Mouse (Mus musculus) adrenal gland, adult 18-20 months (tissue): Measurements from ENCODE around the gene Sp2. TPM values are rescaled to one million over a fixed set of nuclear protein-coding genes. Genes with fewer than 3 reads are reported as not detected.

ENCODE experiments used
- DNase-seq, 2 experiments: peaks; one replicate each; pipeline ENCODE4 v3.0.0; 2021 to 2022; ENCODE audit warnings: low spot score in 2 of 2
- total RNA-seq, 2 experiments: library from RNA; stranded (reverse); gene quantifications; 1 replicate in 1 of 2; 2 replicates in 1 of 2; pipeline ENCODE4 v1.2.3; 2021

The Sp2 gene
- total RNA-seq, 2 experiments from 2014 or later, result 13.4 to 15.1 TPM

DNA sequence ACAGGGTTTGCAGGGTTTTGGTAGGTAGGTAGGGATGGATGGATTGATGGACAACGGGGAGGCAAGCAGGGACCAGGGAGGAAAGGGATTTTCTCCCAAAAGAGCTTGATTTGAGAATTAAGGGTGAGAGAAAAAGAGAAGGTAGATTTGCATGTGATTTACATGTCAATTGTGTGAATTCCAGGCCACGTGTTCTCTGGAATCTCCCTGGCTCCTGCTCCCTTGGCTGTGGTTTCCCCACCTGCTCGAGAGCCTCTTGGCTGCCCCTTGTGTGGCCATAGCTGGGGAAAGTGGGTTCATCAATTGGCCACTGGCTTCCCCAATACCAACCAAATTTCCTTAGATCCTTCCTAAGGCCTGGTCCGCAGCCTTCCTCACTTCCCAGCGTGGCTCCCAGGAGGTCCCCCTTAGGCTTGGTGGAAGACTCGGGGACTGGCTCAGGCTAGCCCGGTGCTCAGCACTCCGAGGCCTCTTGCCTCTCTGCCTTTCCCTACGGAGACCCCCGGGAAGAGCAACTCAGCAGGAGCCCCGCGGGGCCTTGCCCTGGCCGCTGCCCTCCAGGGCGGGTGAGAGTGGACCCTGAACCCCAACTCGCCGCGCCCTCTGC lies 14.1 kb upstream of the Sp2 start:
- DNase-seq, result no peak

GRCm38 (mm10) chr11:96995836-96996772 lies 13.3 kb upstream of the Sp2 start:
- no peak for DNase-seq

GRCm38 (mm10) chr11:96995031-96995430 lies 12.3 kb upstream of the Sp2 start:
- DNase-seq, result no peak

GRCm38 (mm10) chr11:96992722-96993311 lies 10.1 kb upstream of the Sp2 start:
- DNase-seq, result no peak

GRCm38 (mm10) chr11:96991501-96991900 lies 8.7 kb upstream of the Sp2 start:
- DNase-seq, result no peak

DNA sequence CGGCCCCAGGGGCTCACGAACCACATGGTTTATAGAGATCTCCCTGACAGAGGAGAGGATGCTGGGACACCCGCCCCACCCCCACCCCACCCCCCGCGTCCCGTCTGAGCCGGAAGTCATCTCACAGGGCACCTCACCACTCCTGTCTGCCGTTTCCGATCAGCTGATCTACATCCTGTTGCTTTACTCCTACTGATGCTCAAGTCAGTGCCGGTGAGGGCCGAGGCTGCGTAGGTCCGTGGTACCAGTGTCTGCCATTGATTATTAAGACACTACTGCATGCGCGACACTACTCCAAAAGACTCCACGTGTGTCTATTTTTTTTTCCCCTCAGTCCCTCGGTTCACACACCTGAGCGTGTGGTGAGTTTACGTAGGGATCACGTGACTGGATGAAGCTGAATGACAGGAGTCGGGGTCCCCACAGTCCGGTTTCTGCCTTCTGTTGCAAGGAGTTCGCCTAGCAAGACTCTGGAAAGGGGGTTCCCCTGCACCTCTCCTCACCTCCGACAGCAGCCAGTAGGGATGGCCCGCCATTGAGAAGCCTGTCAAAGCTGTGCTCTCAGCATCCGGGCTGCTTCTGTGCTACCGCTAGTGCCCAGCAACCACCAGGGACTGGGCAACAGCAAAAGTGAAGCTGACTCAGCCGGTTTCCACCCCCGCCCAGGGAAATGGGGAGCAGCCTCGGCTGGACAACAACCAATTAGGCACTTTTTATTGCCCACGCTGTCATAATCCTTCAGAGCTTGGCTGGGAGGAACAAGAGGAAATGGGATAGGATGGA lies 5.3 kb upstream of the Sp2 start:
- DNase-seq, result no peak

- no peak for DNase-seq
These were observed 3.7 kb upstream of the Sp2 start for GRCm38 (mm10) chr11:96986463-96986862.

- no peak for DNase-seq
These were observed 2.1 kb upstream of the Sp2 start for GRCm38 (mm10) chr11:96984903-96985302.

- peak; percentile 79 to 81 for DNase-seq
These were observed 404 bp downstream of the Sp2 start for GRCm38 (mm10) chr11:96982355-96982754.

GRCm38 (mm10) chr11:96981461-96981860 lies 1.3 kb downstream of the Sp2 start:
- DNase-seq, result no peak

GRCm38 (mm10) chr11:96980021-96980420 lies 2.7 kb downstream of the Sp2 start:
- no peak for DNase-seq

DNA sequence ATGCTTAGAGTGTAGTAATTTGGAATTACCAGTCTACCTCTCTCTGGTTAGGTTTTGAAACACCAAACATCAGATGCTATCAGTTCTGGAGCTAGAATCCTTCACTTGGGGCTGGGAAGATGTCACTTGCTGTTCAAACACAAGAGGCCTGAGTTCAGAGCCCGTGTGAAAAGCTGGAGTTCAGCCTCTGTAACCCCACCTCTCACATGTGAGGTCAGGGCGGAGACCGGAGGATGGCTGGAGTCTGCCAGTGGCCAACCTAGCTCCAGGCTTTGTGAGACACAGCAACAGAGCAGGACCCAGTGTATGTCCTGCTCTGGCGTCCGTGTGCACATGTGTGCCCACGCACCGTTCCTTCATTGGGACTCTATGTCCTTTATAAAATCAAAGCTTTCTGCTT lies 3.4 kb downstream of the Sp2 start:
- no peak for DNase-seq

GRCm38 (mm10) chr11:96978401-96979246 lies 4.1 kb downstream of the Sp2 start:
- no peak for DNase-seq

DNA sequence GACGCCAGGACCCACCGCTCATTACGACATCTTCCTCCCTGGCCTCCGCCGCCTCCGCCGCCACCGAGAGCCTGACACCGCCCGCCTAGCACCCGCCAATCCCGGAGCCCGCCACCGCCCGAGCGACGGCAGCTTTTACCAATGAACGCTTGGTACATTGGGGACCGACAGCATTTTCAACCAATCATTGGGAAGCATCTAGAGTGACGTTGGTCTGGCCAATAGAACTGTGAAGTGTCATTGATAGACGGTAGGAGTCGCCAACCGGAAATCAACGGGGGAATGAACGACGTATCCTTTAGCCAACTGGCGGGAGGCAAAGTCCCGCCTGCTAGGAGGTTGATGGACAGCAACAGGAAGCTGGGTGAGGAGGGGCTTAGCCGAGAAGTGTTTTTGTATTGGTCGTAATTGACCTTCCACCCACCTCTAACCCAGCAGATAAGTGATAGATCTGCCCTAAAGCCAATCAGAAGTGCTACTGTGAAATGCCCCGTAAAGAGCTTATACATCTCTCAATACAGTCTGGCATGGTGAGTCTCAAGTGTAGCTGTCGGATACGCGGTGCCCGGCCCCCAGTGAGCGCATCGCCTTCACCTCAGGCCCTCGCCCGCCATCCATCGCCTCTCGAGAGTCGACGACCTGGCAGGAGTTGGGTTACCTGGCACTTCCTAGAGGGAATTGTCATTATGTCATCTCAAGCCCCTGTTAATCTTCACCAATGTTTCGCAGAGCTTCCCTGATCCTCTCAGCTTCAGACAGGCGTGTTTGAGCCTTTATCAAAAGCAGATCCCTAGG lies 5.0 kb downstream of the Sp2 start:
- DNase-seq, result peak; percentile 92 to 93

- peak; percentile 89 to 90 for DNase-seq
These were observed 5.7 kb downstream of the Sp2 start for GRCm38 (mm10) chr11:96976911-96977591.

DNA sequence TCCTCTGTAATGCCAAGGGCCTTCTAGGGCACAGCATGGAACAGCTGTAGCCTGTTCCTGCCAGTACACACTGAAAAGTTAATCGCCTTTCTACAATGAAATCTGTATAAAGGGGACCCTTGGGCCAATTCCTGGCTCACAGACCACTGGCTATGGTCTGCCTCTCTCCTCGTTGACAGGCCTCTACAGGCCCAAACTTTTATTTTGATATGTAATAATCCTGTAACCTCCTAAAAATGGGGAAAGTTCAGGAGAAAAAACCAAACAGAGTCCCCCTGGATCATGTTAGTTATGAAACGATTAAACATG lies 6.4 kb downstream of the Sp2 start:
- no peak for DNase-seq

GRCm38 (mm10) chr11:96975511-96976378 lies 7.0 kb downstream of the Sp2 start:
- DNase-seq, result no peak

- DNase-seq, result no peak
These were observed 7.9 kb downstream of the Sp2 start for GRCm38 (mm10) chr11:96974813-96975212.
